Mouse (Mus musculus) cerebellum, adult 2 months (tissue): ENCODE results near the gene Add1. TPM values are rescaled to one million over a fixed set of nuclear protein-coding genes. Genes with fewer than 3 reads are reported as not detected.

ENCODE experiments used
- DNase-seq, 2 experiments: peaks; one replicate each; pipeline ENCODE4 v3.0.0; 2021
- H3K27ac ChIP-seq: fragments of 200-500 bp; 2 replicates; pipeline ENCODE4 v1.5.1; 2012; ENCODE audit warnings: low read length, control low read depth, inconsistent platforms; ENCODE audit not compliant: insufficient read depth
- H3K27me3 ChIP-seq: fragments of 200-500 bp; 2 replicates; pipeline ENCODE4 v1.6.1; 2012; ENCODE audit warnings: inconsistent platforms, mild to moderate bottlenecking, low read length, moderate library complexity; ENCODE audit not compliant: control insufficient read depth, insufficient read depth
- H3K4me1 ChIP-seq: fragments of 200-500 bp; 2 replicates; pipeline ENCODE4 v1.6.1; 2011; ENCODE audit warnings: low read length; ENCODE audit not compliant: control insufficient read depth, insufficient read depth
- H3K4me3 ChIP-seq: fragments of 200-500 bp; replicated peaks from 2 replicates; pipeline ENCODE3; 2011; ENCODE audit warnings: mild to moderate bottlenecking, low read depth, low read length, control low read depth; ENCODE audit not compliant: insufficient read depth
- CTCF ChIP-seq: fragments of 200-500 bp; IDR thresholded peaks from 2 replicates; pipeline ENCODE4 v1.5.1; 2011; ENCODE audit warnings: low read depth, mild to moderate bottlenecking, control low read depth, low read length, moderate library complexity, borderline replicate concordance; ENCODE audit not compliant: insufficient read depth
- POLR2A ChIP-seq: fragments of 200-500 bp; IDR thresholded peaks from 2 replicates; pipeline ENCODE4 v1.6.1; 2011; ENCODE audit warnings: low read length, control low read depth, borderline replicate concordance; ENCODE audit not compliant: insufficient read depth
- WGBS: fragments of 180-500 bp; shearing (Covaris S2); methylation state at CpG from one replicate; pipeline ENCODE4 v1.1.7; 2018; 5-methylcytosine and 5-hydroxymethylcytosine counted together
- polyA plus RNA-seq: library from polyadenylated mRNA; depleted of rRNA; stranded (reverse); fragments of >200 nt; gene quantifications from 2 replicates; pipeline ENCODE4 v1.2.3, GENCODE M21; 2012

The Add1 gene
- polyA plus RNA-seq, 1 experiment, result 315 TPM

DNA sequence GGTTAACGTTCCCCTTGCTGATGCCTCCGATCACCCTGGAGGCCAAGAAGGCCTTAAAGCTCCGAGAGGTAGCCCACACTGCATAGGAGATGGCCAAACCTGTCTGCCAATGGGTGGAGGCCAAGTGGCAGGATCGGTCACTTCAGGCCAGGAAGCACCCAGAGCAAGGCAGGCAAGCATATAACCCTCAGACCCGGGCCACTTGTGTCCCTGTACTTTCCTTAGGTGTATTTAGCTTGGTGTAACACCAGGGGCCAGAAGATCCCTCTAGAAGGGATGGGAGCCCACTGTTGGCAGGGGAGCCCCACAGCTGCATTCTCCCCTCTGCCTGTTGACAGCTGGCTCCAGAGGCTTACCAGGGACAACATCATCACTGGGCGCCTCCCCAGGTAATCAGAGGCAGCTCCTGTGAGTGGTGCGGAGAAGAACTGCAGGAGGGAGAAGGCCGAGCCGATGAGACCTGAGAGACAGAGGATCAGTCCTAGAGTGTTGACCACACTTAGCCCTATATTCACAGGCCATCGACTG, 62.3 kb downstream of the Add1 start:
- 23% methylated on average over 10 of the region's 10 CpGs for WGBS
- TF ChIP-seq POLR2A, result no peak
- TF ChIP-seq CTCF, result no peak
- peak; percentile 36 to 50 for DNase-seq
- Histone ChIP-seq H3K4me3 (peak overlapping the region; percentile 41), H3K4me1 (peaks cover 12% of the 10 kb centered on the region), H3K27me3 (no peaks in the 10 kb centered on the region), H3K27ac (peak overlapping the region; percentile 63; the same call in 1 of the 2 replicates)

DNA sequence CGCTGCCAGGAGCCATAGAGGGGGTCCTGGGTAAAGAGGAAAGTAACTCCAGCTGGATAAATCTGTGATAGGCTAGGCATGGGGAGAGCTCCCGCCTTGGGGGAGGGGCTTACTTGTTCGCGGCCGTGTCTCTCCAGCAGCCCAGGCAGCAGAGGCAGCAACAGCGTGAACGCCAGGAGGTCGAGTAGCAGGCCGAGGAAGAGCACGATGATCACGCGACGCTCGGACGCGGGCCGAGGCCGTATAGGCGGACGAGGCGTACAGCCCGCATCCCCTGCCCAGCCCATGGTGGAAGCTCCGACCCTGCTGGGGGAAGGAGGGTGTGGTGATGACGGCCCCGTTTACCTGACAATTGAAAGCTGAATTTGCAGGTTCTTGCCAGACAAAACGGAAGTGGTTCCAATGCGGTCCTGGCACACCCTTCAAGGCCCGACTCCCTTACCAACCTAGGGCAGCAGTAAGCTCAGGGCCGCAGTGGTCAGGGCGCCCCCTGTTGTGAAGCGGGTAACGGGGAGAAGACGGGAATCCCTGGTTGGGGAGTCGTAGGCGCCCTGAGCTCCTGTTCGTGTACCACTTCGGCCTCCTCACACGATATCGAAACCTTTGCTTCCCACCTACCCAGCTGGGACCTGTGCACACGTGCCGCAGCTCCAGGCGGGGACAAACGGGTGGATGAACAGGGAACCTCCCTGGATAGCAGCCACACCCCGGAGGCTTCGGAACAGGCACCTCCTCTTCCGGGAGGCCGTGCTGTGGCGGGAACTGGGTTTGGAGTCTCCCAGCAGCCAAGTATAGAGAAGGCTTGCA, 63.2 kb downstream of the Add1 start, which contains the start of gene Mfsd10:
Gene Mfsd10, minus strand, starts transcription at position 732 of the 807 bp plus-strand sequence.
- Histone ChIP-seq H3K27me3 (no peaks in the 10 kb centered on the region), H3K27ac (peak within 1 kb of the TSS; percentile 49), H3K4me3 (peak within 1 kb of the TSS; percentile 65), H3K4me1 (peaks cover 12% of the 10 kb centered on the region)
- peak; percentile 79 to 82 for DNase-seq
- WGBS, result under 1% methylated on average over 48 of the region's 48 CpGs
- peak; percentile 58; the same call in 1 of the 2 replicates for TF ChIP-seq POLR2A
- TF ChIP-seq CTCF, result no peak

DNA sequence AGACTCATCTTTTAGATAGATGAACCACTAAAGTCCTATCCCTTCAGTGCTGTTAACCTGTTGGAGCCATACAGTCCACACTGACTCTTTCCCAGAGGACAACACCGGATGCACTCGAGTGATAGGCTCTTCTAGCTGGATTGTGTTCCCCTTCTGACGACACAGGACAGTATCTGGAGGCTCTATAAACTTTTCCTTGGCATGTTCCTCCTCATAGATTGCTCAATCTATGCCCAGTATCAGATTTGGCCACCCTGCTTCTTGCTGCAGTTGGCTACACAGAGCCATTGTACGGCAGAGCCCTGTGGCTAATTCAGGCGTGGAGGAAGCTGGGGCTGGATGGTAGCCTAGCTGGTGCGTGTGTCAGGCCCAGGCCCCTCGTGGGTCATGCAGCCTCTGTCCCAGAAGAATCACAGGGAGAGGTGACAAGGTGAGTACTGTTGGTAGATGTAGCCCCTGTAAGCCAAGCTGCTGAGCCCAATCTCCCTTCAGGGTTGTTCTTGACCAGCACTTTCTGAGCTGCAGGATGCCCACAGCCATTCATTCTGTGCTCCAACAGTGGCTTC, 64.2 kb downstream of the Add1 start:
- Histone ChIP-seq H3K4me3 (no peak overlapping the region), H3K4me1 (peaks cover 12% of the 10 kb centered on the region), H3K27ac (no peak overlapping the region), H3K27me3 (no peaks in the 10 kb centered on the region)
- 75% methylated on average over 7 of the region's 7 CpGs for WGBS
- no peak for DNase-seq
- no peak for TF ChIP-seq POLR2A
- no peak for TF ChIP-seq CTCF

DNA sequence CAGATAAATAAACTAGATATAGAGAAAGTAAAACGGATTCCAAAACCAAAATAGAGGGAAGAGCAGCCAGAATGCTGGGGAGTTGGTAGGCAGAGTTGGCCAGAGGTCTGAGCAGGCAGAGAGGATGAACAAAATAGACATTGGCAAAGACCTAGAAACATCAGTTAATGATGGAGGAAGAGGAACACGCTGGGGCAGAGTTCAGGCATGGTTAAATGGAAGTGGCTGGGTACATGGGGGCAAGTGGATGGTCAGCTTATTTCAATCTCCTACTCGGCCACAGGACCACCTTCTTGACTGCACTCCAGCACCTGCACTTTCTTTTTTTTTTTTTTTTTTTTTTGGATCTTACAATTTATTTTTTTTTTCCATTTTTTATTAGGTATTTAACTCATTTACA, 68.5 kb downstream of the Add1 start:
- WGBS, result 92% methylated on average over 3 of the region's 3 CpGs
- Histone ChIP-seq H3K27ac (no peak overlapping the region), H3K4me3 (no peak overlapping the region), H3K27me3 (no peaks in the 10 kb centered on the region), H3K4me1 (no peaks in the 10 kb centered on the region)
- no peak for DNase-seq
- no peak for TF ChIP-seq CTCF
- no peak for TF ChIP-seq POLR2A

DNA sequence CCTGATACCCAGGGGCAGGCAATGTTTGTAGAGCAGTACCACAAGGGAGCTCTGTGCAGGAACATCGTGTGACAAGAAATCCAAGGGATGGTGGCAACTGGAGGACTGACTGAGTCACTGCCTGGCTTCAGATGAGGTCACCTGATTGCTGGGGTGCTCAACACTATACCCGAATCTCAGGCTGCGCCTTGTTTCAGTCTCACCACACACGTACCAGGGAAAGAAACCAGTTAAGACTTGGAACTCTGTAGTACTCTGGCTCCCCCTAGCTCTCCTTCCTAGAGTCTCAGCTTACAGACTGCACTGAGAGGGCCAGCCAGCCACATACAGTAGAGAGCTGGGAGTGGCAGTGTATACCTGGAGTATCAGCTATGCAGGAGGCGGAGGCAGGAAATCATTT, 69.5 kb downstream of the Add1 start:
- DNase-seq, result peak; percentile 43 to 49
- no peak for TF ChIP-seq POLR2A
- TF ChIP-seq CTCF, result peak; percentile 54; the same call in 1 of the 2 replicates
- no peak overlapping the region for H3K27ac ChIP-seq
- no peak overlapping the region for H3K4me3 ChIP-seq
- no peaks in the 10 kb centered on the region for H3K27me3 ChIP-seq
- no peaks in the 10 kb centered on the region for H3K4me1 ChIP-seq
- WGBS, result 37% methylated on average over 5 of the region's 5 CpGs

DNA sequence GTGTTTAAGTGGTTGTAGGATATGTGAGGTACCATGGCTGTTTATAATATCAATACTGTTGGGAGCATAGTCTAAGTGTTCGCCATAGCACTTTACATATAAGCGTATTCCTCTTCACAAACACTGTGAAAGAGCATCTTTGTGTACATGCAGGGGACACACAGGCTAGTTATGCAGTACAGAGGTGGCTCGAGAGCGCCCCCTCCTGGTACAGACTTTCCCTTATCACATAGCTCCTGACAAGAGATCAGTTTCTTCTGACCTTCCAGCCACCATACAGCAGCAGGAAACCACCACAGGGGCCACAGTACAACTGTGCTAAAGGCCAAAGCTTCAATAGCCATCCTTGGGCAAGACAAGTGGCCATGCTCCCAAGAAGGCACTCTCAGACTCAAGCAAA, 74.1 kb downstream of the Add1 start:
- WGBS, result 39% methylated on average over 4 of the region's 4 CpGs
- no peaks in the 10 kb centered on the region for H3K4me1 ChIP-seq
- TF ChIP-seq CTCF (peak; percentile 82), POLR2A (no peak)
- peak; percentile 51 to 59 for DNase-seq
- no peaks in the 10 kb centered on the region for H3K27me3 ChIP-seq
- H3K27ac ChIP-seq, result no peak overlapping the region
- no peak overlapping the region for H3K4me3 ChIP-seq

DNA sequence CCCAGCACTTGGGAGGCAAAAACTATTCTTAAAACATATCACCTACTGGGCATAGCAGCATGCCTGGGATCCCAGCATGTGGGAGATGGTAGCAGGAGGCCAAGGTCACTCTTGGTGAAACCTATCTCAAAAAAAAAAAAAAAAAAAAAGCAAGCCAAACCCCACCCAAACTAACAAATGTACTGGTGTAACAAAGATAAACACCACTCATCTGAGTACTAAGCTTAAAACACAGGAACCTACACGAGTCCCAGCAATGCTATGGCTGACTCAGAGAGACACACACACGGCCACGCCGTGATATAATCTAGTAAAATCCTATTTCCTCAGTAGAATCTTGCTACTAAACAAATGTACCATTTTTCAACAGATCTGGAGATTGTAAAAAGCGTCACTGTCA, 79.5 kb downstream of the Add1 start:
- Histone ChIP-seq H3K27ac (no peak overlapping the region), H3K27me3 (no peaks in the 10 kb centered on the region), H3K4me1 (no peaks in the 10 kb centered on the region), H3K4me3 (no peak overlapping the region)
- no peak for DNase-seq
- WGBS, result 95% methylated on average over 5 of the region's 5 CpGs
- TF ChIP-seq POLR2A (no peak), CTCF (no peak)

DNA sequence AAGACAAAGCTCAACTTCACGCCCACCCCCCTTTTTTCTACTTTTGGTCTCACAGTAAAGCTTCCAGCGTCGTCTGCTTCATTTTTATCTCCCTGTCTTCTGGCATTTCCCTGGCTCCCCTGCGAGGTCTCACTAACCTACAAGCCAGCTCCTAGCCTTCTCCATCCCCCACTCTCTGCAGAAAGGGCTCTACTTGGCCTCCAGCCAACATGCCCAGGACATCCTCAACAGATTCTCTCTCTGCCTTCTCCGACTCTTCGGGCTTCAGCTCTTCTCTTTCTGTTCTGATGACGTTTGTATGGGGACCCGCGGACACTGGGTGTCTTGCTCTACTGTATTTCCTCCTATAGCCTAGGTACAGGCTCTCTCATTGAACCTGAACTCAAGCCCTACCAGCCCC, 81.4 kb downstream of the Add1 start:
- Histone ChIP-seq H3K27ac (no peak overlapping the region), H3K27me3 (no peaks in the 10 kb centered on the region), H3K4me1 (no peaks in the 10 kb centered on the region), H3K4me3 (no peak overlapping the region)
- DNase-seq, result no peak
- no peak for TF ChIP-seq POLR2A
- no peak for TF ChIP-seq CTCF
- WGBS, result 53% methylated on average over 9 of the region's 9 CpGs
